Mouse (Mus musculus) lung, postnatal 4 days (tissue): ENCODE measurements around the gene Olfr860.
"Not testable (repeated sequence)": the region's sequence is repeated elsewhere in the genome, so short reads cannot be mapped to it uniquely, and the experiment has no call there.

Experiments used
- DNase-seq, 2 experiments: peaks; one replicate each; pipeline ENCODE4 v3.0.0; 2021

The Olfr860 gene

GRCm38 (mm10) chr9:19849647-19850046 is at the start of gene Olfr860:
Gene Olfr860, minus strand, starts transcription at chr9:19849747.
- DNase-seq, result no peak

GRCm38 (mm10) chr9:19887904-19888303 is 38.4 kb upstream of the Olfr860 start, which contains the start of gene Olfr862:
Gene Olfr862, minus strand, starts transcription at chr9:19888004.
- DNase-seq, result no peak

- DNase-seq, result not testable (repeated sequence)
These were observed 44.9 kb downstream of the Olfr860 start, which contains the start of gene Olfr859 for GRCm38 (mm10) chr9:19804606-19805005. Gene Olfr859, plus strand, starts transcription at chr9:19804906.

- DNase-seq, result no peak
These were observed 46.5 kb downstream of the Olfr860 start for GRCm38 (mm10) chr9:19803000-19803399.
